Mouse (Mus musculus): ENCODE results near the gene Lingo2.

DNA sequence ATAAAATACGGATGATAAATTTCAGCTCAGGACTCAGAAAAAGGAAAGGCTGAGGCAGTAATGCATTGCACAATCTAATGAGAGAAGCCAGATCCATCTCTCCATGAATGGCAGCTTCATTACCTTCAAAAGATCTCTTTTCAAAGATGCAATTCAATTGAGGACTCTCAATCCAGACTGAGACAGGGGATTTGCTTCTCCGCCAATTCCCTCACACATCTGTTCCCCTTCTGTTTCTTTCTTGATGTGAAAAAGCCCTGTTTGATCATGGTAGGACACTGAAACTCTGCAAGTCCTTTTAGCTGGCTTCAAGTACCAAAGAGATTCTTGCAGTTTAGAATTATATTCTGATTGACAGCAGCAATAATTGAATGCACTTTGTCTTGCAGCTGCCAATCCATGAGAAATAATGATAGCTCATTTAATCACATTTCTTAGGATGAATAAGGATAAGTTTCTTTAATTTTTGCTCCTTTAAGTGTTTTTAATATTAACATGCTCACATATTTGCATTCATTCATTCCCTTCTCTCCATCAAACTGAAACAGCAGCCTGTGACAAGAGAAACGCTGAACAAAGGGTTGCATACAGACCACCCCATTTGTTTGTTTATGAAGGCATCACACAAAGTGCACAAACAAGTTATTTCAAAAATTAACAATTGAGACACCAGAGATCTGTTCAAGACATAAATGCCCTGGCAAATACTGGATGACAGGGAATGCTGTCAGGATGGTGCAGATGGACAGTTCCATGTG lies 870.3 kb downstream of the Lingo2 start:
- no peak for TF ChIP-seq GATA1 (IDR thresholded peaks at IDR 0.05; ENCODE audit: borderline replicate concordance, low read length)
- no peak for TF ChIP-seq FLI1 (IDR thresholded peaks at IDR 0.05; ENCODE audit: low read length)

All from megakaryocyte, embryonic 14.5 days (primary cell).